Mouse (Mus musculus) cerebellum, adult 2 months (tissue): ENCODE results near the gene Dpy19l1. TPM values are rescaled to one million over a fixed set of nuclear protein-coding genes. Genes with fewer than 3 reads are reported as not detected.

Experiments used
- DNase-seq, 2 experiments: peaks; one replicate each; pipeline ENCODE4 v3.0.0; 2021
- H3K27ac ChIP-seq: fragments of 200-500 bp; 2 replicates; pipeline ENCODE4 v1.5.1; 2012; ENCODE audit warnings: low read length, control low read depth, inconsistent platforms; ENCODE audit not compliant: insufficient read depth
- H3K27me3 ChIP-seq: fragments of 200-500 bp; 2 replicates; pipeline ENCODE4 v1.6.1; 2012; ENCODE audit warnings: inconsistent platforms, mild to moderate bottlenecking, low read length, moderate library complexity; ENCODE audit not compliant: control insufficient read depth, insufficient read depth
- H3K4me1 ChIP-seq: fragments of 200-500 bp; 2 replicates; pipeline ENCODE4 v1.6.1; 2011; ENCODE audit warnings: low read length; ENCODE audit not compliant: control insufficient read depth, insufficient read depth
- H3K4me3 ChIP-seq: fragments of 200-500 bp; replicated peaks from 2 replicates; pipeline ENCODE3; 2011; ENCODE audit warnings: mild to moderate bottlenecking, low read depth, low read length, control low read depth; ENCODE audit not compliant: insufficient read depth
- CTCF ChIP-seq: fragments of 200-500 bp; IDR thresholded peaks from 2 replicates; pipeline ENCODE4 v1.5.1; 2011; ENCODE audit warnings: low read depth, mild to moderate bottlenecking, control low read depth, low read length, moderate library complexity, borderline replicate concordance; ENCODE audit not compliant: insufficient read depth
- POLR2A ChIP-seq: fragments of 200-500 bp; IDR thresholded peaks from 2 replicates; pipeline ENCODE4 v1.6.1; 2011; ENCODE audit warnings: low read length, control low read depth, borderline replicate concordance; ENCODE audit not compliant: insufficient read depth
- WGBS: fragments of 180-500 bp; shearing (Covaris S2); methylation state at CpG from one replicate; pipeline ENCODE4 v1.1.7; 2018; 5-methylcytosine and 5-hydroxymethylcytosine counted together
- polyA plus RNA-seq: library from polyadenylated mRNA; depleted of rRNA; stranded (reverse); fragments of >200 nt; gene quantifications from 2 replicates; pipeline ENCODE4 v1.2.3, GENCODE M21; 2012

Gene Dpy19l1
- polyA plus RNA-seq, 1 experiment = 57.3 TPM

DNA sequence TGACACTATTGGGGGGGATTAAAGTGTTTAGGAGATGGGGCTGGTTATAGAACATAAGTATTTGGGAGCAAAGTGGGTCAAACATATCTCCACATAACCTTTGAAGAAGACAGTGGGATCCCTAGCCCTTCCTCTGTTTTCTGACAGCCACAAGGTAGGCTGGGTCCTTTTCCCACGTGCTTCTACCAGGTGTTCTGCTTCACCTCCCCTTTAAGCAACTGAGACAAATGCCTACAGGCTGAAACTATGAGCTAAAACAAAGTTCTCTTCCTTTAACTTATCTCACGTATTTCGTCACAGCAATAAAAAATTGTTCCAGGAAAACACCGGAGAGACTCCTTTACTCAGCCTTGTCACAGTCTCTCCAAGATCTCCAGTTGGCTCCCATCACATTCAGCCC lies 5.9 kb upstream of the Dpy19l1 start:
- Histone ChIP-seq H3K4me1 (no peaks in the 10 kb centered on the region), H3K27ac (no peak overlapping the region), H3K4me3 (no peak overlapping the region), H3K27me3 (no peaks in the 10 kb centered on the region)
- TF ChIP-seq CTCF (no peak), POLR2A (no peak)
- 90% methylated on average over 4 of the region's 4 CpGs for WGBS
- no peak for DNase-seq

GRCm38 (mm10) chr9:24506510-24506909 lies 3.6 kb upstream of the Dpy19l1 start:
- Histone ChIP-seq H3K27me3 (no peaks in the 10 kb centered on the region), H3K4me3 (no peak overlapping the region), H3K4me1 (no peaks in the 10 kb centered on the region), H3K27ac (no peak overlapping the region)
- no peak for TF ChIP-seq CTCF
- TF ChIP-seq POLR2A = no peak
- DNase-seq = no peak

- WGBS = 86% methylated on average over 5 of the region's 5 CpGs
- no peak overlapping the region for H3K27ac ChIP-seq
Measured at GRCm38 (mm10) chr9:24505017-24505763, 2.2 kb upstream of the Dpy19l1 start.

GRCm38 (mm10) chr9:24504381-24504780 lies 1.4 kb upstream of the Dpy19l1 start:
- no peaks in the 10 kb centered on the region for H3K27me3 ChIP-seq
- H3K27ac ChIP-seq = no peak overlapping the region
- H3K4me3 ChIP-seq = no peak overlapping the region
- H3K4me1 ChIP-seq = no peaks in the 10 kb centered on the region
- DNase-seq = no peak
- WGBS = 81% methylated on average over 2 of the region's 2 CpGs
- TF ChIP-seq POLR2A (no peak), CTCF (no peak)

More at GRCm38 (mm10) chr9:24505017-24505763, 2.2 kb upstream of the Dpy19l1 start:
- no peak overlapping the region for H3K4me3 ChIP-seq
- TF ChIP-seq POLR2A (no peak), CTCF (no peak)
- no peaks in the 10 kb centered on the region for H3K27me3 ChIP-seq
- DNase-seq = no peak
- no peaks in the 10 kb centered on the region for H3K4me1 ChIP-seq

GRCm38 (mm10) chr9:24503858-24504219 lies 899 bp upstream of the Dpy19l1 start:
- DNase-seq = peak in 1 of 2 experiments; percentile 31
- TF ChIP-seq POLR2A = no peak
- TF ChIP-seq CTCF = no peak
- no peaks in the 10 kb centered on the region for H3K4me1 ChIP-seq
- H3K4me3 ChIP-seq = peak overlapping the region; percentile 58
- WGBS = 13% methylated on average over 5 of the region's 5 CpGs
- H3K27me3 ChIP-seq = no peaks in the 10 kb centered on the region
- H3K27ac ChIP-seq = no peak overlapping the region

DNA sequence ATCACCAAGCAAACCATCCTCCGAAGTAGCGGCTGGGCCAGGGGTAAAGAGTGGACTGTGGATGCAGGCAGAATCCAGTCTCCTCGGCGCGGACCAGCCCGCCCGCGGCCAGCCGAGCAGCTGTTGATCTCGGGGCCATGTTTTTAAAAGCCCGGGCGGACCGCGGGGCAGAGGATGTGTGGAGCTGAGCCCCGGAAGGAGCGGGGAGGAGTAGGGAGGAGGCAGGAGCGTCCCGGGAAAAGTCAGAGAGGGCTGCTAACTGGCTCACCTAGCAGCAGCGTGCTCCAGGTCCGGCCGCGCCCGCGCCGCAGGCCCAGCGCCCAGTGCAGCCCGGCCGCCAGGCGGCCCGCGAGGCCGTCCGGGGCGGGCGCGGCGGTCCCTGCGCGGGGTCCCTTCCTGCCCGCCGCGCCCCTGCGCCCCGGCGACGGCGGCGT lies 352 bp downstream of the Dpy19l1 start:
- TF ChIP-seq CTCF (no peak), POLR2A (no peak)
- Histone ChIP-seq H3K27me3 (no peaks in the 10 kb centered on the region), H3K4me1 (no peaks in the 10 kb centered on the region), H3K27ac (peak overlapping the region; percentile 56; the same call in 1 of the 2 replicates), H3K4me3 (peak overlapping the region; percentile 53)
- WGBS = under 1% methylated on average over 48 of the region's 48 CpGs
- peak in 1 of 2 experiments; percentile 52 for DNase-seq

GRCm38 (mm10) chr9:24501618-24502017 lies 1.3 kb downstream of the Dpy19l1 start:
- no peak overlapping the region for H3K4me3 ChIP-seq
- H3K4me1 ChIP-seq = no peaks in the 10 kb centered on the region
- DNase-seq = no peak
- no peaks in the 10 kb centered on the region for H3K27me3 ChIP-seq
- no peak overlapping the region for H3K27ac ChIP-seq
- no peak for TF ChIP-seq POLR2A
- peak; percentile 25; the same call in 1 of the 2 replicates for TF ChIP-seq CTCF
- 47% methylated on average over 2 of the region's 2 CpGs for WGBS

GRCm38 (mm10) chr9:24496226-24496625 lies 6.7 kb downstream of the Dpy19l1 start:
- DNase-seq = no peak

More at GRCm38 (mm10) chr9:24496226-24496625, 6.7 kb downstream of the Dpy19l1 start:
- Histone ChIP-seq H3K4me3 (no peak overlapping the region), H3K27me3 (no peaks in the 10 kb centered on the region), H3K27ac (no peak overlapping the region), H3K4me1 (no peaks in the 10 kb centered on the region)
- 99% methylated on average over 2 of the region's 2 CpGs for WGBS
- TF ChIP-seq POLR2A (no peak), CTCF (no peak)
